Mouse (Mus musculus) cerebellum, adult (tissue): ENCODE measurements at regions not wholly inside any gene's neighbourhood (a gene's known extent, or its start where the extent isn't known, plus 50 kb on each side); places are given as distances from the start of the nearest gene placed in this dataset.

Source experiments
- ATAC-seq: cut with Nextera tagmentation; 2 replicates; pipeline ENCODE4 v1.9.2; 2017; ENCODE audit warnings: mild to moderate bottlenecking, moderate library complexity, mixed read lengths; ENCODE audit not compliant: insufficient number of reproducible peaks, low FRiP score, low TSS enrichment

DNA sequence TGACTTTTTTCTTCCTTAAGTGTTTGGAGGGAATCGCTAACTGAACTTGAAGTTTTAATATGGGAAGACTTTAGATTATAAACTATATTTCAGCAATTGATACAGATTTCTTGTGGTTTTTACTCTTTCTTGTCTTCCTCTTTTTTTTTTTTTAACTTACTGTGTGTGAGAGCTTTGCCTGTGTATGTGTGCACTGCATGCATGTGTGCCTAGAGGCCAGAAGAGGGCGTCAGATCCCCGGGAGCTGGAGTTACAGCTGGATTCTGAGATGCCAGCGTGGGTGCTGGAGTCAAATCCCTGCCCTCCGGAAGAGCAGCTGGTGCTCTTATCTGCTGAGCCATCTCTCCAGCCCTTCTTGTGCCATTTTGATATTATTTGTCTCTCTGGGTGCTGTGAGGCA, 129.6 kb downstream of the Trim33 start:
- no peak for ATAC-seq

DNA sequence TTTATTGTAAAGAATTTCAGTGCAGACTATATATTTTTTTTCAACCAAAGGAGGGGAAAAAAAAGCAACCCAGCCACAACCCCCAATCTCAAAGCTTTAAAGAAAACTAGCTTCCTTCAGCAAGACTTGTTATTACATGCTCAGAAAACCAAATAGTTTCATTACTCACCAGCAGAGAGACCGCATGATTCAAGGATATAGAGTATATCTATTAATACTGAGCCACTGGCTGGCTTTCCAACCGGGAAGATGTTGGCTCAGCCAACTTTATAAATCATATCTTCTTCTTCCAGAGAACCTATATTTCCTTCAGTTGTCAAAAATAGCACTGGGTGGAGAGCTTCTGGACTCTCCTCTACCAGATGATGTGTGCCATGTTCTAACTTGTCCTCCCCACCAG, 133.2 kb downstream of the Trim33 start:
- no peak for ATAC-seq

DNA sequence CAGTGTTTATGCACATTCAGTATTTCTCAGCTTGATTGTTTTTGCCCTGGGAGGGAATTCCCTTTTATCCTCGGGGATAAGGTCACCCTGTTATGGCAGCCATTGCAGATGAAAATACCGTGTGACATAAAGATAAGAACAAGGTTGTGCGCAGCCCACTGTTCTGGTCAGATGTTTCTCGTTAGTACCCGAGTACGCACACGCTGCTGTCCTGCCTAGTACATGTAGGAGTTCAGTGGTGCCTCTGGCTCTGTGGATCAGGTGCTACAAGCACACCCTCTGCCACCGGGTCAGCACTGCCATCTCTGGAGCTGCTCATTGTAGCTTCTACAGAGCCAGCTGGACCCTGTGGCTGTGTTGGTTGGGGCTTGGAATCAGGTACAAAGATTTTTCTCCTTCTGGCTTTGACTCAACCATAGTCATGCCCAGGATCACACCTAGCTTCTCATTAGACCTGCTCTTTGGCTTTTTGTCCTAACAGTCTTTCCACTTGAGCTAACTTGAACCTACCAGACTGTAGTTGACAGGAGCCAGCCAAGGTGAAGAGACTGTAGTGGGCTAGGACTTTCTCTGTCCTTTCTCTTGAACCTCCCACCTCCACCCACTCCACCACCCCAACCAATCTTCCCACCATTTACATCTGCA, 136.1 kb downstream of the Trim33 start:
- ATAC-seq = no peak

DNA sequence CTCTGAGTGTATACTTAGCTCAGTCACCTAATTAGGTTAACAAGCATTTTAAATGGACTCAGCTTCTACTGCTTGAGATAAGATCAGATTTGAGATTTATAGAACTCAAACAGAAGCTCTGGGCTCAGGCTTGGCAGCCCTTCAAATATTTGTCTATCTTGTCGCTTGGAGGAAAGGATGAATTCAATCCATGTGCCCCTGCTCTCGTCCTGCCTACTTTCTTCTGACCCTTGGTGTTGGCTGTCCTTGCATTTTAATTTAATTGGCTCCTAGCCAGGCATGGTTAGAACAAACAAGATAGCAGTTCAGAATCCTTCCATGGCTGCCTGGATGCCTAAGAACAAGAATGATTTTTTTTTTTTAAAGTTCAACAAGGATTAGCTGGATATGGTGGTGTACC, 137.2 kb downstream of the Trim33 start:
- no peak for ATAC-seq

DNA sequence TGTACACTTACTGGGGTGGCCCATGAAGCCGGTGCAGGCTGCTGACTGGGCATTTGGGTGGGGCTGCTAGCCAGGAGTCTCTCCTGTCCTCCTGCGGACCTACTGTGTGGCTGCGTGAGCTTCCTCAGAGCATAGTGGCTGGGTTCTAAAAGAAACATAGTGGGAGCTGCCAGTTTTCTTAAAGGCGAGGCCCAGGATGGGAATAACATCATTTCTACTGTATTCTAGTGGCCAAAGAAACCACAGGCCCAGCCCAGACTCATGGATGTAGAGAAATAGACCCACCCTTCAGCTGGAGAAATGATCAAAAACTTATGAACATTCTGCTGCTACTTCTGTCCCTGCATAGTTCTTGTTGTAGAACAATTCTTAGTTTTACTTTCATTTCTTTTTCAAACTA, 138.7 kb downstream of the Trim33 start:
- no peak for ATAC-seq

DNA sequence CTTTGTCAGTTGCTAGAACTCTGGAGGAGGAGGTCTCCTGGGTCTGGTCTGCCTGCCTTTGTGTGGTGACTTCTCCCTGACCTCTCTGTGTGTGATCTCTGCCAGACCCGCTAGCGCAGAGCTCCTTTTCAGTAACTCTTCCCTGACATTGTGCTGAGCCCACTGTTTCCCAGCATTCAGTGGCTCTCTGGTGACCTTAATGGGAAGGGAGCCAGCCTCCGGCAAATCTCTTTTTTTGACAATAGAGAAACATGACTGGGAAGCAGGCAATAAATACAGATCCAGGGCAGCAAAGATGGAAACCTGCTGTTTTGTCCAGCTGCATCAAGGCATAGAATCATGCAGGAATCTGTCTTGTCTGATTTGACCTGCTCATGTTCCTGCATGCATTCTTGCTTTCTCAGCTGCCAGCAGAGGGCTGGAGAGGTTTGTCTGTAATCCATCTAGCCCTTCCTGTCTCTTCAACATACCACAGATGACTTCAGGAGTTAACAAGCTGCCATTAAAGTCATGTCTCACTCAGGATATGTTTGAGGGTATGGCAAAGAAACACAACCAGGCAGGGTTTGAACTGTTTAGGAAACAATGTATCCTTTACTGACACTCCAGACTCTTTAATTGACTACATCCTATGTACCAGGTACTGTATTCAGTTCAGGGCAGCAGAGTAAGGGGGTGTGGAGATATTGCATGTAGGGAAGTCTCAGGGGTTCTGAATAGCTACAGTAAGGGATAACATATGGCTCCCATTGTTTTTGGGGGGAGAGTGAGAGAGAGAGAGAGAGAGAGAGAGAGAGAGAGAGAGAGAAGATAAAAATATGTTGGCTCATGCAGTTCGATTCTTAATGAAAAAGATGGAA, 140.9 kb downstream of the Trim33 start:
- no peak for ATAC-seq

DNA sequence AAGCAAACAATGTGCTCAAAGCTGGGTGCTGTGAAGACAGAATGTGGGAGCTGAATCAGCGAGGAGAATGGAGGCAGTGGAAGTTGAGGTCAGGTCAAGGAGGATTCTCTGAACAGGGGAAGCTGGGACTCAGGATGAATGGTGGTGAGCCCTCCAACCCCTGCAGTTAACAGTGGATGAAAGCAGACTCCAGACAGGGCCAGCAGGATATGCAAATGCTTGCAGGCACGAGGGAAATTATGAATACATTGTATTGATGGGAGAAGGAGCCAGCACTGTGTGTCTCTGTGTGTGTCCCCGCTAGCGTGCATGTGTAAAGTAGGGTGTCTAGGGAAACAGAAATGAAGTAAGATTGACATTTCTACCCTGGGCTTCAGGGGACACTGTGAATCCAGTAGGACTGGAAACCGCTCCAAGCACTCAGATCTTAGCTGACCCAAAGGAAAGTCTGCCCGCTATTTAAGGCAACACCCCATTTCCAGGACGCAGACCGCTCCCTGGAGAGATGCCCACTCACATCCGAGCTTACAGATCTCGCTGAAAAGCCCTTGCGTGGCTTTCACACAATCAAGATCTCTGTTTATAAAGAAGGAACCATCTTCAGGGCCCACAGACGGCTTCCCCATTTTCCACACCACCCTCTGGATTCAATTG, 141.7 kb downstream of the Trim33 start:
- no peak for ATAC-seq

DNA sequence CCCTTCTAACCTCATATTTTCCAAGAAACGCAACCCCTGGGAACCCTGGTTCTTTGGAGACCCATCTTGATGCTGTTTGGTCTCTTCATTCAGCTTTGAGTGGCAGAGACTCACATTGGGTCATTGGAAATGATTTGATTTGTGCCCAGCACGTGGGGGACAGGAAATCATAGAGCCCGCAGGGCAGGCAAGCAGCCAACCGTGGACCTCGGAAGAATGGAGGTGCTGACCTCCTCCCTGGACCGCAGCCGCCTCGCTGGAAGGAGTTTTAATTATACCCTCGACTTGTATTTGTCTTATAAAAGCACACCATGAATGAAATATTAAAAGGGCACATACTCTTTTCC, 142.2 kb downstream of the Trim33 start:
- no peak for ATAC-seq

DNA sequence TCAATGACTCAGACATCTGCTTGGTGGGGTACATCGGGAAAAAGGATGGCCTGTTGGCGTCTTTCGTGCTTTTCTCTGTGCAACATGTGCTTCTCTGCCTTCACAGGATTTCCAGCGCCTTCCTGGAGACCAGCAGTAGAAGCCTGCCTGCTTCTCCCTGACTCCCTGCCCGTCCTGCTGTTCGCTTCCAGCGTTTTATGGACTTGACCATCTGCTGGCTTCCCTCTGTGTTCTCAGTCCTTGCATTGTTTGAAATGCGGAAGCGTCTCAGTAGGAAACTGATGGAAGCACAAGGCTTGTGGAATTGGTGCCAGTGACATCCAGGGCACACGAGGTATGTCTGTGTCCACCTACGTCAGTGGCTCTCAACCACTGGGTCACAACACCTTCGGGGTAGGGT, 143.7 kb downstream of the Trim33 start:
- ATAC-seq = no peak

DNA sequence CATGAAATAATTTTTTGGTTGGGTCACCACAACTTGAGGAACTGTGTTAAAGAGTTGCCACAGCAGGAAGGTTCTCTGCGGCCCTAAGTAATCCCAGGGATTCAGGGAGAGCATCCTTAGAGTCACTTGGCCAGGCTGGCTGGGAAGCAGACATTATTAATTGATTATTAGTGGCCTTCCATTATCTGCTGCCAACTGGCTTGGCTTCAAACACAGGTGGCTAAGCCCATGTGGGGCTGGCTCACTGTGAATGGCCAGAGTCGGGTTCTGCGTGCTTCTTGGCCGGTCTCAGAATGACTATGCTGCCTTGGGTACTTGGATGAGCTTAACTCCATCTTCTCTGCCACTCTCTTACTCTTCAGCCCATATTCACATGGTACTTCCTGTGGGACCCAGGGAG, 144.2 kb downstream of the Trim33 start:
- ATAC-seq = no peak

DNA sequence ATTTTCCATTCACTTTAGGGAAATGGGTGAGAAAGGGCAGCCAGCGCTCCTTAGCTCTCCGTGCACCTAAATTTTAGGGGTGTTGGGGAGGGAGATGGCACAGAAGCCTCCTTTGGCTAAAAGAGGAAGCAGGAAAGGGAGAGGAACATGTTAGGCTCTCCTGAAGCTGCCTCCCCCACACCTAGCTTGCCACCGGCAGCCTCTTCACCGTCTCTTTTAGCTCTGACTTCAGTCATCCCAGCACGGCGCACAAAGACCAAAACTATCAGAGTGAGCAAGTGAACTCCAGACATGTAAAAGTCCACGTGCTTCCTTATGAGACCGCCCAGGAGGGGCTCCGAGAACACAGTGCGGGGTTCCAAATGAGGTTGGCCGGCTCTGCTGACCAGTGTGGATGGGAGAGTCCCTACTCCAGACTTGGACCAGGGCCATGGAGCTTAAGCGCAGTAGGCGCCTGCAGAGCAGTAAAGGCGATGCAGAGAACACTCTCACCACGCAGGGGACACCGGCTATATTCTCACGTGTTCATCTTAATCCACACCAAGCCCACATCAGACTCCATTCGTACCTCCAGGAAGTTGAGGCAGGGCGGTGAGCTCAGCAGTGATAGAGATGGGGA, 146.8 kb downstream of the Trim33 start:
- ATAC-seq = no peak

DNA sequence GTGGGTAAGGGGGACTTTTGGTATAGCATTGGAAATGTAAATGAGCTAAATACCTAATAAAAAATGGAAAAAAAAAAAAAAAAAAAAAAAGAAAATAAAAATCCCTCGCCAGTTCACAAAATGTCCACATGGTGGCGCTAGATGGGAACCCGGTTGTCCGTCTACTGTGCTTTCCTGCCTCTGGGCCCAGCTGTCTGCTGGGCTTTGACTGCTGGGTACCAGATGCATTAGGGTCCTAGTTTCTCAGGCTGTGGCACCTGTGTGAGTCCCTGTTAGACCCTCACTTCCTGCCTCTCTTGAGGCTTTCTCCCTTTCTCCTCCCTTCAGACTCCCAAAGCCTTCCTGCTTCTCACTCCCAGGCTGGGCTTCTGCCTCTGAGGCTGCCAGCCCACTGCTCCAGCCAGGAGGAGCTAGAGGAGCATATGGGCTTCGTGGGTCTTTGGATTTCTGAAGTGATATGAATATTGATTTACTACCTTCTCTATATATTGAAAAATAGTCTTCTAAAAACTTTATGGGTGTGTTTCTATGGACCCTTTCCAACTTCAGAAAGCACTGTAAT, 145.7 kb upstream of the Syt6 start:
- ATAC-seq = peak; percentile 26; the same call in 1 of the 2 replicates

DNA sequence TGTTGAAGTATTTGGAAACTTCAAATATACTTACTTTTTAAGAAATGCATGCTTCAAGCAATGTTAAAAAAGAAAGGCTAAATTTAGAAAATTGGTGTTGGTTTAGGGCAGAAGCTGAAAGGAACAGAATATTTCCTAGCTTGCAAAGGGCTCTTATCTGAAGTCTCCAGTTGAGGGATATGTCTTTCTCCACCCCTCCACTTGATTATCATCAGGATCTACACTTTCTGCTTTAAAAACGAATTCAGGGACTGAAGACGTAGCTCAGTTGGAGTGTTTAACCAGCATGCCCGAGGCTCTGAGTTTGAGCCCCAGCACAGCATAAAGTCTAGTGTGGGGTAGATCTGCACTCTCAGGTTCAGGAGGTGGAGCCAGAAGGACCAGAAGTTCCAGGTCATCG, 144.9 kb upstream of the Syt6 start:
- no peak for ATAC-seq

DNA sequence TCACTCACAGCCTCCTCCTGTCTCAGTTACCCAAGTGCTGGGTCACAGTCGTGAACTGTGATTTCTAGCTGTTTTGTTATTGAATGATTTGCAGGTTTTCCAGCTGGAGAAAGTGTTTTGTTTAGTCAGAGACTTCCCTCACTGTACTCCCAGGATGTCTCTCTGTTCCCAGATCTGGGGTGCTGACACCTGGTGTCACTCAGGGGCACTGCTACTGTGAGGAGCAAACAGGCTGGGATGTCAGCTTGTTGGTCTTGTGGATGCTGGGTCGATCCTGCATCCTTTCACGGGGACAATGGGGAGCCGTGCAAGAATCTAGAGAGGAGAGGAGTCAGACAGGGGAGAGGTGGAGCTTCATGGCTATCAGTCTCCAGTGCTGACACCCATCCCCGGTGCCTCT, 142.8 kb upstream of the Syt6 start:
- no peak for ATAC-seq

DNA sequence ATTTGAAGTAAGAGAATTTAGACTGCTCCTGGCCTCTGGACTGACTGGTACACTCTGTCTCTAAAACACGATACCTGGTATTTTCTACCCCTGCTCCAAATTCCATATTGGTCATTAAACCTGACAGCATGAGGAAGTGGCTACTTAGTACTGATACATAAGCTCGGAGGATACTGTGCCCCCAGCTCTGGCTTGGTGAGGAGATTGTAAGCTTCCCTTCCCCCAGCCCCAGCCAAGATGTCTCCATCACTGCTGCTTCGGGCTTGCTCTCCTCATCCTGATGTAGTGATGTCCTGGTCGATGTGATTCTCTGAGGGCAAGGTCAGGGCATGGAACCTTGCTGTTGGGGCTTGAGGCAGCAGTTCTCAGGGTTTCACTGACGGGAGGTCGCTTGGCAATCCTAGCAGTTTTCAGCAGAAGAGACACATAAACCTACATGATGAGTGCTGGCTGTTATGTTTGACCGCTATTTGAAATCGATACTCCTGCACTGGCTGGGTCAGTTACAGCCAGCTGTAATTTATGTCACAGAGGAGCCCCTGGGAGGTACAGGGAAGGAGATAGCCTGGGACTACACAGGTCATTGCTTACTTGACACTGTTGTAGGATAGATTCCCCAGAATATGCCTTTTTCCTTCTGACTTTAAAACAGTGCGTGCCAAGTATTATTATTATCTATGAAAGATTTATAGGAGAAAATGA, 138.0 kb upstream of the Syt6 start:
- no peak for ATAC-seq

DNA sequence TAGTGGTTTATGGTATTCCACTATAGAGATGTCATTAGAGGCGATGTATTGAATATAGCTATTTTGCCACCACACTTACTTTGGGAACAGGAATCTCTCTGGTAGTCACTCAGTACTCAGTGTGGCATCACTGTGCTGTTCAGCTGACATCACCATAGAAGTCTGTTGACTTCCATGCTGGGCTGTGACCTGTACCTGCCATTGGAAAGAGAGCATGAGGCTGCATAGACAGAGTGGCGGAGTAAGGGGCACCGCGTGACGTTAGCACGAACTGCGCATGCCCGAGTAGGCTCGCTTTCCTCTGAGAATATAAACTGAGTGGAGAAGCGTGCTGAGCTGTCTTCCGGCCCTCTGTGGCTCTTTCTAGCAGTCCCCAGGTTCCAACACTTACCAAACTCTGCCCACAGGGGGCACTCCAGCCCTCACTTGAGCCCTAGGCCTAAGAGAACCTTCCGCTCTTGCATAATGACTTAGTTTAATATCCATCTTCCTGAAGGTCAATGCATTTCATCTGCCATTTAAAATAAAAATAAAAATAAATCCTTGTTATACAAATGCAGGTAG, 136.2 kb upstream of the Syt6 start:
- peak; percentile 68 for ATAC-seq

DNA sequence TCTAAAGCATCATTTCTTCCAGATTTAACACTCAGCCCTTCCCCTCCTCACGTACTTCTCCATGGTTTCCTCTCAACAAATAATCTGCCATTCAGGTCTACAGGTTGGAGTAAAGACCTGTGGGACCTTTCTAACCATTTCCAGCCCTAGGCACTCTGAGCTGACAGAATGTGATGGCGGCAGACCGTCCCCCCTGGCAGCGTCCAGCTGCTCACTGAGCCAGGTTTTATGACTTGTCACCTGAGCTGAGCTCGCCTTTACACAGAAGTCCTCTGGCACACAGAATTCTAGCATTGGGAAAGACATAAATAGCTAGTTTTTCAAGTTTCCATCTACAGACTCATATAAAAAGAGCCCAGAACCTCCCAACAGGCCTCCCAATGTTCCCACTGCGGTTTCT, 131.8 kb upstream of the Syt6 start:
- no peak for ATAC-seq

DNA sequence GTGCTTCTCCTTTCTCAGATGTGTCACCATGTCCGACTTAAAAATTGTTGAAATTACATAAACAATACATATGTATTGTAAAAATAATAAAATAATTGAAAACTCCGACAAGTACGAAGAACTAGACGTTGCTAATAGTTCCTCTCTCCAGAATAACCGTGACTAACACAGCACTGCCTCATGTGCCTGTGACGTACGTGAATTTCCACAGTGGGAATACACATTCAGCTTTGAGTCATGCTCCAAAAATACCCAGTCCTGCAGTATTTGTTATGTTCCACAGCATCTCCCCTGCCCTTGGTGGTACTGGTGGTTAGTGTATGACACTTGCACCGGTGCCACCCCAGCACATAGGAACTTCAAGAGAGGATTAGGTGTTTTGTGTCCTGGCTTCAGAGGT, 129.2 kb upstream of the Syt6 start:
- ATAC-seq = no peak

DNA sequence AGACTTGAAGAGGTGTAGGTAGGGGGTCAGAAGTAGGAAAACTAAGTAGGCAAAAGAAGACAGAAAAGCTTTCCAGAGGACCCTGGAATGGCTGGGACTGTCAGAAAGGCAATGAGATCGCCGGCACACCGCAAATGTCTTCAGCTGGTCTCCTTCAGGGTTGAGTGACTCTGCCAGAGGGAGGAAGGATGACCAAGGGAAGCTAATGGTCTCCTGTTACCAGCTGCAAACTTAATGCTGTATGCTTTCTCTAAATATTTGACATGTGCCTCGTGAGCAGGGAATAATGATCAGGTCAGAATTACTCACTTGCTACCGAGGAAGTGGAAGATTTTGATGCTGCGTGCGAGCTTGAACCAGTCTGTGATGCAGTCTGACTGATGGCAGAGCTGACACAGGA, 125.2 kb upstream of the Syt6 start:
- no peak for ATAC-seq

DNA sequence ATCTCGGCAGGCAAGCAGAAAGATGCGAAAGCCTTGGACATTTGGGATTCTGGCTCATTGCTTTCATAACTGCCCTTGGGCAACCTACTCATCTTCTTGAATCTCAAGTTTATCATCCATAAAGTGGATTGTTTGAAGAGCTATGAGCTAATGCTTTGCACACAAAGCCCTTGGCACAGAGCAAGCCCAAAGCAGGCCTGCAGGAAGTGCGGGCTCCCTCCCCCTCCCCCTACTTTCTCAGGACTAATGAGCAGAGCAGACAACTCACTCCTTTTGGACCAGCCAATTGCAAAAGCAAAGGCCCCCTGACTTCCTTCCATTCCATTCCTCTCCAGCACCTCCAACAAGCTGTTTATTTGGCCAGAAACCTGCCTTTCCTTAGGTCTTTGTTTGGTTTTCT, 123.1 kb upstream of the Syt6 start:
- ATAC-seq = no peak
